Mouse (Mus musculus) skeletal muscle tissue, adult 2 months (tissue): ENCODE results near the gene Canx.
"Not testable (repeated sequence)": the region's sequence is repeated elsewhere in the genome, so short reads cannot be mapped to it uniquely, and the experiment has no call there.

Experiments
- DNase-seq: peaks from one replicate; pipeline ENCODE4 v3.0.0-alpha.2; 2012; ENCODE audit warnings: low read depth, low spot score

Canx gene

DNA sequence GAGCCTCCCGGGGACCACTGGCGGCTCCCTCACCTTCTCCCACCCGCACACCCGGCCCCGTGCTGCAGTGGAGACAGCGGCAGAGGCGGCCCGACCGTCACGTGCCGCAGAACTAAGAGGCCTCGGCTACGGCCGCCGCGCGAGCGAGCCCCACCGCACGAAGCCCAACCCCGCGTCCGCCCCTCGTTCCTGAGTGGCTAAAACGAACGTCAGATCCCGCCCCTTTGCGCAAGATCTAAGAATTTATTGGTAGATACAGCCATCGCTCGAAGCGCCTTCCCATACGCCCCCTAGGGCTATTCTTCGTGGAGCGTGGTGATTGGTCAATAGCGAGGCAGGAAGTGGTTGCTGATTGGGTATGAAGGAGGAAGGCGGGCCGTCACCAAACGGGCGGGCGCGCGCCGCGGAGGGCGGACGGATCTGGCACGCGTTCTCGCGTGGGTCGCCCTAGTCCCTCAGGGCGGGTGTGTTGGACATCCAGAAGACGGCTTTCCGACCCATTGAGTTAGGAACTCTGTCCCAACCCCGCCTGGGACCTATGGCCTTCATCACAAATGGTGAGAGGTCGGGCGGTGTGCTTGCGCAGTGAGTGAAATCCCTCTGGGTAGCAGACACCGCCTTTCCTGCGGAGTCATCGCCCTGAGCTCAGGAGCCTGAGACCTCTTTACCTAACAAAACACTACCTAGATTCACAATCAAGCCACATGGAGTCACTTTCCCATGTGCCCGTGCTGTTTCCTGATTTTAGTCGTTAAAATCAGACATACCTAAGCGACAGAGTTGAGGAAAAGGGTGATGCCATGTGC is at the start of gene Canx:
Gene Canx (minus strand): TSS at position 178 of the 806 bp plus-strand sequence.
- peak; percentile 99 for DNase-seq

DNA sequence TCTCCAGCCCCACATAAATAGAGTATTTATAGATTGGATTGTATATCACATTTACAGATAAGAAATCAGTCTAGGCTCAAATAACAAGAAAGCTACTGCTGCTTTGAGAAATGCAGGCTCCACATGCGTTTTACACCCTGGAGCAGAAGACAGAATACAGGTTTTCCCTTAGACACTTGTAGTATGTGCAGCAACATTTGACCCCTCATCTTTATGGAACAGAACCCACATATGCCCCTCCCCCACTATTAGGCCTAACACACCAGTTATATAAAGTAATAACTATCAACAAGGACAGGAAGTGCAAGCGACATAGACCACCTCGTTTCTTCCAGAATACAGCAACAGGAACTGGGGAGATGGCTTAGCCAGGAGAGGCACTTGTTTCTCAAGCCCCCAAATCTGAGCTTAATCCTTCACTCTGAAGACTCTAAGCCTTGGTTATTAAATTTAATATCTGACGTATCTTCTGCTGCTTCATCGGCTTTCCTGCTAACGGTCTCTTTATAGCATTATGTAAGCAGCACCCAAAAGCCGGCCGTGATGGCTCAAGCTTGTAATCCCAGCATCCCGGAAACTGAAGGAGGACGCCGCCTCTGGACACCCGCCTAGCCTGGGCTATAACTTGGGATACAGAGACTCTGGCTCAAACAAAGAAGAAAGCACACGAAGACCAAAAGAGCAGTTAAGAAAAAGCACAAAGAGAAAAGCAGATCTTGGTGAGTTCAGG is 49.0 kb upstream of the Canx start:
- DNase-seq = no peak

DNA sequence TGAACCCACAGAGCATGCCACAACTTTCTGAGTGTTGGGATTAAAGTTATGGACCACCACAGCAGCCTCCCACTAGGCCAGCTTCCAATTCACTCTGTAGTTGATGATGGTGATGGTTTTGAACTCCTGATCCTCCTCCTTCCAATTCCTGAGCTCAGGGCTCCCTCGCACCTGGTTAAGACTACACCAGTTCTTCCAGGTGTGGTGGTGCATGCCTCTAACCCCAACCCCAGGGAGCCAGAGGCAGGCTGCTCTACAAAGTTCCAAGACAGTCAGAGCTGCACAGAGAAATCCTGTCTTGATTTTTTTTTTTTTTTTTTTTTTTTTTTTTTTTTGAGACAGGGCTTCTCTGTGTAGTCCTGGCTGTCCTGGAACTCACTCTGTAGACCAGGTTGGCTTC is 48.1 kb upstream of the Canx start:
- DNase-seq = no peak

DNA sequence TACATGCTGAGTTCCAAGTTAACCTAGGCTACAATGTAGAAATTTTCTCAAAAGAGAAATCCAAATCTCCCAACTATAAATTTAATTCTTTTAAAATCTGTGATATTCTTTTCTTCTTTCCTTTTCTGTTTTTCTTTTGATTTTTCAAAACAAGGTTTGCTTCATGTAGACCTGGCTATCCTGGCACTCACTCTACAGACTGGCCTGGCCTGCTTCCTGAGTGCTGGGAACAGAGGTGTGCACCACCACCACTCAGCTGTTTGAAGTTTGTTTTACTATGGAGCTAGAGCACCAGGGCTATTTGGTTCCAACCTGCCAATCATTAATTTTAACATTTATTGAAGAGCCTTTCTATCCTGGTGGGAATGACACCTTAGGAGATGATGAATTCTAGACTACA is 47.6 kb upstream of the Canx start:
- DNase-seq = no peak

DNA sequence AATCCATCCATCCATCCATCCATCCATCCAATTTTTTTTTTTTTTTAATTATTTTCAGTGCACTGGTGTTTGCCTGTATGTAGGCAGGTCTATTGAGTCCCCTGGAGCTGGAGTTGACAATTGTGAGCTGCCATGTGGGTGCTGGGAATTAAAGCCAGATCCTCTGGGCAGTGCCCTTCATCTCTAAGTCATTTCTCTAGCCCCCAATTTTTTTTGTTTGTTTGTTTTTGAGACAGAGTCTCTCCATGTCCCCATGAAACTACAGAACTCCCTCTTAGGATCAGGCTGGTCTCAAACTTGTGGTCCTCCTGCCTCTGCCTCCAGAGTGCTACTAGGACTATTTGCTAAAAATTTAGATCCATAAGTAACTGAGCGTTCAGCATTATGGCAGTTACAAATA is 46.4 kb upstream of the Canx start:
- DNase-seq = no peak

DNA sequence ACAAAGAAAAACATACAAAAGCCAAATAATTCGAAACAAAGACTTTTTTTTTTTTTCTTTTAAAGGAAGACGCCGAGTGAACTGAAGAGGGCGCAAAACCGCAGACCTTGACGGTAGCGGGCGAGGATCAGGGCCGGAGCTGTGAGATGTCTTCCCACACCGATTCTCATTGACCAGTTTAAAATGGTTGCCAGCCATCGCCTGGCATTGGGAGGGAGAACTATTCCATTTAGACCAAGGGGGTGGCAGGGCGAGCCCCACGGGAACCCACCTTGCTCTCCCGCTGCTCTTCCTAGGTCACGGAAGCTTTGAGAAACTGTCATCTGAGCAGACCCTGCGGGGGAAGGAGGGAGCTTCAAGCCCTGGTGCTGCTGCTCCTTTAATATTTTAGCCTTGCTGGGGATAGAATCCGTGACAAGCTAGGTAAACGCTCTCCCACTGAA is 45.9 kb upstream of the Canx start:
- DNase-seq = no peak

DNA sequence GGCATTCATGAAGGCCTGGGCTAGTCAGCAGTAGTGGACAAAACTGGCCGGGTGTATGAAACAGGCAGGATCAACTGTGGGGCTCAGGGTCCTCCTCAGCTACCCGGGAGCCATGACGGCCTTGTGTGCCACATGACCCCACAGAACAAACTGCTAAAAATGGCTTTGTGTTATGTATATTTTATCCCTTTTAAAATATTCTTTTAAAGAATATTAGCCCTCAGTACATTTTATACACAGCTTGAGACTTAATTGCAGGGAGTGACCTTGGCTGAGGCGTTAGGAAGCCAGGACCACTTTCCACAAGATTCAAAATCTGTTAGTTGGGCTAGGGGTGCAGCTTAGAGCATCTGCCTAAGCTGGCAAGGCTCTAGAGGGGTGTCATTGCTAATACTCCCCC is 45.5 kb upstream of the Canx start:
- DNase-seq = no peak

DNA sequence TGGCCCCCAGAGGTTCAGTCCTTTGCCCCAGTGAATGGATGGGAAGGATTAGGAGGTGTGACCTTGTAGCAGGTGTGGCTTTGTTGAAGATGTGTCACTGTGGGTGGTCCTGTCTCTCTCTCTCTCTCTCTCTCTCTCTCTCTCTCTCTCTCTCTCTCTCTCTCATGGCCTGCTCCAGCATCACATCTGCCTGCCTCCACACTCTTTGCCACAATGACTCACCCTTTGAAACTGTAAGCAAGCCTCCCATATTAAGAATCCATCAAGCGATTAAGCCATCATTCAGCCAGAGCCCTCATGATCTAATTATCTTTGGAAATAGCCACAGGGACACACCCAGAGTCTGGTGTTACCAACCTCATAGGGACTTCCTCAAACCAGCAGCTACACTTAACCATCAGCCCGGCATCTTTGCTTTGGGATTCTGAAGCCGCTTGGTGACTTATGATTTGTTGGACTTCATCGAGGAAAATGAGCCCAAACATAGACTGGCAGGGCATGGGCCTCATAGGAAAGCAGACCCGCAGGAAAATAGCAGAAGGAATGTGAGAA is 44.0 kb upstream of the Canx start:
- DNase-seq = peak; percentile 27

DNA sequence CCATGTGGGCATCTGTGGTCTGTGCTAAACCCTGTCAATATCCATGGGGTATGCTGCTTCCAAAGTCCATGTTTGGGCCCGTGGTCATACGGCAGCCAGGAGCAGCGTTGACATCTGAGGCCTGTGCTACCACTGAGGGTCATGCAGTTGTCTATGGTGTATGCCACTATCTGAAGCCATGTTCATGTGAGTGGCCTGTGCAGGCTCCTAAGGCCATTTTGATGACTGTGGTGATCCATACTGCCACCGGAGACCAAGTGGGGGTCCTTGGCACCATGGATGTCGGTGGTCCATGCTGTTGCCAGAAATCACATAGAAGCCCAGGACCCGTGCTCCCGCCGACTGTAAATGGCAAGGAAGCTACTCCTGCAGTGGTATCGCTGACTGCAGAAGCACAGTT is 42.1 kb upstream of the Canx start:
- no peak for DNase-seq

DNA sequence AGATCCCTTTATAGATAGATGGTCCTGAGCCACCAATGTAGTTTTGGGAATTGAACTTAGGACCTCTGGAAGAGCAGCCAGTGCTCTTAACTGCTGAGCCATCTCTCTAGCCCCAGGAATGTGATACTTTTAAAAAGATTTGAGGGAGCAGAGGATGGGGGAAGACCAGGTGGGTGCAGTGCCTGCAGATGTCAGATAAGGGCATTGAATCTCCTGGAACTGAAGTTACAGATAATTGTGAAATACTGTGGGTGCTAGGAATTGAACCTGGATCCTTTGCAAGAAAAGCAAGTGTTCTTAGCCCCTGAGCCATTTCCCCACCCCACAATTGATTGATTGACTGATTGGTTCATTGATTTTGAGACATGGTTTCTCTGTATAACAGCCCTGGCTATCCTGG is 39.8 kb upstream of the Canx start:
- DNase-seq = no peak

DNA sequence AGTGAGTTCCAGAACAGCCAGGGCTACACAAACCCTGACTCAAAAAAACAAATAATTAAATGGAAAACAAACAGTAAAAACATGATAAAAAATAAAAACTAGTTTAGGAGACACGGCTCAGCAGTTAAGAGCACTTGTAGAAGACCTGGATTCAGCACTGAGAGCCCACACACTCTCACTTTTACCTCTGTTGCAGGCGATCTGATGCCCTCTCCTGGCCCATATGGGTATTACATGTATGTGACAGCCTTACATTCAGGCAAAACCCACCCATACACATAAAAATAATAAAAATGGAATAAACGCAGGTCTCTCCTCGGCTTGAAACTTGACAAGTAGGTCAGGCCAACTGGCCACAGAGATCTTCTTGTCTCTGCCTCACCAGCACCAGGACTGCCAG is 39.1 kb upstream of the Canx start:
- DNase-seq = peak; percentile 67

DNA sequence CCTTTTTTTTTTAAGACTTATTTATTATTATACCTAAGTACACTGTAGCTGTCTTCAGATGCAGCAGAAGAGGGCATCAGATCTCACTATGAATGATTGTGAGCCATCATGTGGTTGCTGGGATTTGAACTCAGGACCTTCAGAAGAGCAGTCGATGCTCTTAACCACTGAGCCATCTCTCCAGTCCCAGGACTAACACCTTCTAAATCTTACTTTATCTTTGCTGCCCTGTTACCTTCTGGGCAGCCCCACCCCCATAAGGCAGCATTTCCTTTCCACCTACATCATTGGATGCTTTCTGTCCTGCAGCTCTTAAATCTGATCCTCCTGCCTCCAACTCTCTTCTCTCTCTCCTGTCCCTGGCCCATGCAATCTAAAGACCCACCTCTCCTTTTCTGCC is 35.8 kb upstream of the Canx start:
- not testable (repeated sequence) for DNase-seq

DNA sequence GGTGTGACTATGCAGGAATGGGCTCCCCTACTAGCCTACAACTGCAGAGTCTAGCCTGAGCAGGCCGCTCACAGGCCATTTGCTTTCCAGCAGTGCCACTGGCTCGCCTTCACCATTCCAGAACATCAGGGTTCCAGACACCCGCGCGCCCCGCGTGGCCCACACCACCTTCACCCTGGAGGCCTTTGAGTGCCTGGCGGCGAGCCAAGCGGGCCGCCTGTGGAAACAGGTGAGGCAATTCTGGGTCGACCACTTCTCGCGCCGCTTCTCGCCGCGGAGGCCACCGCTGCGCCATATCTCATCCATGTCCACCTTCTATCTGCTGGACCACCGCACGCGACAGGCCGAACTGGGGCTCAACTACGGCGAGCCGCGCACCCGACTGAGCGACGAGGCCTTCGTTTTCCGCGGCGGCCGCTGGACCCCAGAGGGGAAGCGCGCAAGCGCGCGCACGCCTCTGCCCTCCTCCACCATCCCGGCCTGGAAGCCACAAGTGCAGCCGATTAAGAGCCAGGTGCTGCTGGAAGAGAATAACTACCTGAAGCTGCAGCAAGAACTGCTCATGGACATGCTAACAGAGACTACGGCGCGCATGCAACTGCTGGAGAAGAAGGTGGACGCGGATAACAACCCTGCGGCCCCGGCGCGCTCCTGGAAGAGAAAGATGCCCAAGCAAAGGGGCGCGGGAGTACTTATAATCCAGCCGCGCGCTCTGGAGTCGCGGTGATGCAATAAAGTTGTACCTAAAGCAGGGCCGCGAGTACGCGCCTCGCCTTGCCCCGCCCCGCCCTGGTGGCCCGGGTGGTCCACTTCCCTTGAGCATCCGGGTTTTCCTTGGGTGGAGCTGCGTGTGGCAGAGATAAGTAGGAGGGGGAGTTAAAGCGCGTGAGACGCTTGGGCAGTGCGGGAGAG is 33.7 kb upstream of the Canx start:
- no peak for DNase-seq

DNA sequence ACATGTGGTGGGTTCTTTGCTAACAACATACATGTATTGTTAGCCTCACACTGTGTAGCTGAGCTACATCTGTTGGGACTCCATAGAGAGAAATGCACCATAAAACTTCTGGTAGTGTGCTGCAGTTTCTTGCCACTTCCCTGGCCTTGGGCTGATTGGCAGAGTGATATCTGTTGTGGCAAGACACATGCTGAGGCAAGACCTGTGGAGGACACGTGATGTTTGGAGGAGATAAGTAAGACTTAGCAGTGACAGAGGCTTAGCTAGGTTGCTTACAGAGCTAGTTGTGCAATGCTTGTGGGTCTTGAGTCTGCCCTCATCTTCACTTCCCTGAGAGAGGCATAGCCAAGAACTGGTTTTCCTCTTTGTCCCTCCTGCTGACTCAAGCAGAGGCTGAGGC is 29.9 kb upstream of the Canx start:
- DNase-seq = no peak

DNA sequence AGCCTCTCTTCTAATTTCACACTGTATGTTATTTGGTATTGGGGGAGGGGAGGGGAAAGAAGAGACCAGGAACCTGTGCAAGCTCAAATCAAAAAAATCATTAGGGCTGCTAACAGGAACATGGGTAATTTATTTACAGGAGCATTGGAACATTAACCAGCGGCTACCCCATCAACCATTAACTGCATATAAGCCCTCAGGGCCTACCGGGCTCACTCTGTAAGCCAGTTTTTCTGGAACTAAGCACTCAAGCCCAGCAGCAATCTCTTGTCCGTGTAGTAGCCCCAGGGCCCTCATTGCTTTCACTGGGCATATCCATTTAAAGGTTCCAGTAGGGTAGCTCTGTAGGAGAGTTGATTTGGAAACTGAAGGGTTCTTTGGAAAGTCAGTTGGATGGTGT is 29.4 kb upstream of the Canx start:
- no peak for DNase-seq

DNA sequence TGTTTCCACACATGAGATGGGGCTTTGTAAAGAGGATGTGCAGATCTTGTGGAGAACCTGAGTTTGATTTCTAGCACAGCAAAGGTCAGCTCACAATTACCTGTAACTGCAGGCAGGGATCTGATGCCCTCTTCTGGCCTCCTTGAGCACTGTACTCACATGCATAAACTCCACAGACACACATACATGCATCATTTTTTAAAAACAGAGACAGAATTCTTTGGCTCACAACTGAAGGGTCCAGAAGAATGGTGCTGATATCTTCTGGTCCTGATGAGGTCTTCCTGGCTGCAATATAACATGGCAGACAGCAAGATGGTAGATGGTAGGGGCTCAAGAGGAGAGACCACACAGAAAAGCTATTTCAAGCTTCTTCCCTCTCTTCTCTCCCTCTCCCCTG is 28.7 kb upstream of the Canx start, which contains the start of gene Cby3:
Gene Cby3 (plus strand): TSS at position 301 of the 400 bp plus-strand sequence.
- no peak for DNase-seq

DNA sequence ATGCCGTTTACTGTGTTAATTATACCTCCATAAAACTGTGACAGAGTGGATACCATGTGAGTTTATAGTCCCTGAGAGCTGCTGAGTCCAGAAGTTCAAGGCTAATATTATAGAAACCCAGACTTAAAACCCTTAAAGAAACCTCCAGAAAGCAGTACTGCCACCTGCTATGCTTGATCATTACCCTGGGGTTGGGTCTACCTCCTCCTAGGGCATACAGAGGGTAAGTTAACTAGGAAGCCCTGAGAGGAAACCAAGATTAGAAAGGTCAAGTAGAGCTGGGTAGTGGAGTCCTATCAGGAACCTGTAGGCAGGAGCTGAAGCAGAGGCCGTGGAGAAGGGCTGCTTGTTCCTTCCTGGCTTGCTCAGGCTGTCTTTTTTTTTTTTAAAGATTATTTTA is 26.7 kb upstream of the Canx start:
- no peak for DNase-seq

DNA sequence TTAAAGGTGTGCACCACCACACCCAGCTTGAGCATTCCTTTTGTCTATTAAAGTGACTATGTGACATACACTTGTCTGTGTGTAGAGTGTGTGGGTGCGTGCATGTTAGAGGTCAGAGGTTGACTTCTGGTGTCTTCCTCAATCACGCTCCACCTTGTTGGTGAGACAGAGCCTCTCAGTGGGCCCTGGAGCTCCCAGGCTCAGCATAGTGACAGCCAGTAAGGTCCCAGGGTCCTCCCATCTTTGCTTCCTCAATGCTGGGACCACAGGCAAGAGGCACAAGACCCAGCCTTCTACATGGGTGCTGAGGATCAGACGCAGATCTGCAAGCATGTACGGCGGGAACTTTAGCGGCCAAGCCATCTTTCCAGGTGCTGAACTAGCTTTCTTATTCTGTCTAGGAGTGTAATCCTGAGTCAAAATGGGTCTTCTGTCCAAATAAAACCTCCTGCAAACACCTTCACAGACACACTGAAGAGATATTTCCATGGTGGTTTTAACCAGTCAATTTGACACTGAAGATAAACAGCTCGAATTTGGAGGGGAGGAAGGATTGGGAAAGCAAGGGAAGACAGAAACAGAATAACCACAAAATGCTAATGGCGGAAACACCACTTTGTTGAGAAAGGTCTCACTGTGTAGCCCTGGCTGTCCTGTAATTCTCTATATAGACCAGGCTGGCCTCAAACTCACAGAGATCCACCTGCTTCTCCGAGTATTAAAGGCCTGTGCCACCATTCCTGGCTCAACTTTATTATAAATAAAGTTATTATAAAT is 21.0 kb upstream of the Canx start:
- no peak for DNase-seq

DNA sequence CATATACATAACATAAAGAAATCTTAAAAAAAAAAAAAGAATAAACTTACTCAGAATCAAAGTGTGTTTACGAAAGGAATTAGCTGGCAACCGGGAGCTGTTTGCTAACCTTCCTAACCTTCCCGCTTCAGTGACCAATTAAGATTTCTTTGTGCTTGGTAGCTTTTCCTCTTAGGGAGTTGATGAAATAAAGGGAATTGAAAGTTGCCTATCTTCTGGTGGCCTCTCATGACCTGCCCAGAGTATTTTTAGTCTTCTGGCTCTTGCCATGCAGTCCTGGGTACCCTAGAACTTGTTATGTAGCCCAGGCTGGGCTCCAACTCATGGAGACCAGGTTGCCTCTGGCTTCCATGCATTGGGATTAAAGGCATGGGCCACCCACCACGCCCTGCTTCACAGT is 20.0 kb upstream of the Canx start:
- DNase-seq = no peak

DNA sequence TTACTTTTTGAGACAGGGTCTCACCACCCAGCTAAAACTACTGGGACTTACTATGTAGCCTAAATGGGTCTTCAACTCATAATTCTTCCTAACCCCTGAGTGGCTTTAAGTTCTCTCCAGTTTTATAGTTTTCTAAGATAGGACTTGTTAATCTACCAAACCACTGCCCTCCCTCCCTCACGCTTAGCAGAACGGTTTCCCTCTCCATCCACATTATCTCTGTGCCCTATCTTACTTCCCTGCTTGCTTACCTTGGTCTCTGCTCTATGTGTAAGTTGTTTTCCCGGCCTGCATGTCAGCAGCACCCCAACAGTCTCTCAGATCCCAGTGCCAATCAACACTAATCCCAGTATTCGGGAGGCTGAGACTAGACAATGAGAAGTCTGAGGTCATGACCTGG is 11.4 kb upstream of the Canx start:
- no peak for DNase-seq

DNA sequence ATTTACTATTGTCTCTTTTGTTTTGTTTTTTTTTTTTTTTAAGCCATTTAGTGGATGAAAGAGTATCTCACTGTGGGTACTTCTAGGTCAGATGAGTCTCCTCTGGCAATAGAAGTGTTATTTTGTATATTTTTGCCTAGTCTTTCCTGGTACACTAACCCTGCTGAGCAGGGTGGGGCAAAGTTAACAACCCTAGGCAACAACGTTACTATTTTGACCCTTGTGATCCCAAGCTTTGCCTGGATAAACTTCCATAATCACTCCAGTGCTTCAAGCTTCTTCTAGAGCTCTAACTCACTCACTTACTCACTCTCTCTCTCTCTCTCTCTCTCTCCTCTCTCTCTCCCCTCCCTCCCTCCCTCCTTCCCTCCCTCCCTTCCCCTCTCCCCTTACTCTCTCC is 10.7 kb upstream of the Canx start:
- no peak for DNase-seq
